Mouse (Mus musculus): ENCODE measurements around the gene Mr1. TPM values are rescaled to one million over a fixed set of nuclear protein-coding genes. Genes with fewer than 3 reads are reported as not detected.

Mr1 gene
- polyA plus RNA-seq, 1 experiment from 2014 or later: 0.37 TPM

- peaks cover 72% of the 10 kb centered on the region for H3K27me3 ChIP-seq (ENCODE audit: low read depth, poor library complexity, severe bottlenecking)
- no peak overlapping the region for H3K4me3 ChIP-seq
- H3K36me3 ChIP-seq: no peaks in the 10 kb centered on the region
- no peaks in the 10 kb centered on the region for H3K9me3 ChIP-seq (replicated peaks)
- H3K4me1 ChIP-seq: peaks cover 72% of the 10 kb centered on the region
- 73% methylated on average over 16 of the region's 16 CpGs for WGBS
- H3K27ac ChIP-seq (replicated peaks): no peak overlapping the region; the same call in 1 of the 2 replicates
- DNase-seq (ENCODE audit: low spot score): no peak
These were observed 57.6 kb downstream of the Mr1 start for GRCm38 (mm10) chr1:155088847-155089603.

- DNase-seq (ENCODE audit: low spot score): no peak
- no peak overlapping the region for H3K27ac ChIP-seq (replicated peaks)
- WGBS: 94% methylated on average over 4 of the region's 4 CpGs
- H3K4me1 ChIP-seq: peaks cover 72% of the 10 kb centered on the region
- no peaks in the 10 kb centered on the region for H3K9me3 ChIP-seq (replicated peaks)
- H3K4me3 ChIP-seq: no peak overlapping the region
- no peaks in the 10 kb centered on the region for H3K36me3 ChIP-seq
- peaks cover 66% of the 10 kb centered on the region for H3K27me3 ChIP-seq (ENCODE audit: low read depth, poor library complexity, severe bottlenecking)
These were observed 58.6 kb downstream of the Mr1 start for GRCm38 (mm10) chr1:155088046-155088445.

- Histone ChIP-seq H3K9me3 (replicated peaks) (no peaks in the 10 kb centered on the region), H3K27me3 (ENCODE audit: low read depth, poor library complexity, severe bottlenecking) (peaks cover 62% of the 10 kb centered on the region), H3K36me3 (no peaks in the 10 kb centered on the region), H3K4me1 (peaks cover 72% of the 10 kb centered on the region), H3K27ac (replicated peaks) (peak overlapping the region; percentile 93), H3K4me3 (no peak overlapping the region)
- 4% methylated on average over 4 of the region's 4 CpGs for WGBS
- no peak for DNase-seq (ENCODE audit: low spot score)
These were observed 59.7 kb downstream of the Mr1 start for GRCm38 (mm10) chr1:155086893-155087292.

- WGBS: 3% methylated on average over 7 of the region's 7 CpGs
- Histone ChIP-seq H3K4me3 (no peak overlapping the region), H3K27me3 (ENCODE audit: low read depth, poor library complexity, severe bottlenecking) (peaks cover 58% of the 10 kb centered on the region), H3K27ac (replicated peaks) (peak overlapping the region; percentile 93), H3K9me3 (replicated peaks) (no peaks in the 10 kb centered on the region), H3K36me3 (no peaks in the 10 kb centered on the region), H3K4me1 (peaks cover 72% of the 10 kb centered on the region)
- DNase-seq (ENCODE audit: low spot score): no peak
These were observed 60.2 kb downstream of the Mr1 start for GRCm38 (mm10) chr1:155086416-155086815.

GRCm38 (mm10) chr1:155084839-155085238 is 61.8 kb downstream of the Mr1 start:
- H3K36me3 ChIP-seq: no peaks in the 10 kb centered on the region
- H3K9me3 ChIP-seq (replicated peaks): no peaks in the 10 kb centered on the region
- 45% methylated on average over 8 of the region's 8 CpGs for WGBS
- no peak overlapping the region for H3K4me3 ChIP-seq
- H3K27ac ChIP-seq (replicated peaks): peak overlapping the region; percentile 93
- no peak for DNase-seq (ENCODE audit: low spot score)
- peaks cover 52% of the 10 kb centered on the region for H3K27me3 ChIP-seq (ENCODE audit: low read depth, poor library complexity, severe bottlenecking)
- peaks cover 83% of the 10 kb centered on the region for H3K4me1 ChIP-seq

GRCm38 (mm10) chr1:155083271-155084265 is 63.0 kb downstream of the Mr1 start:
- H3K4me1 ChIP-seq: peaks cover 73% of the 10 kb centered on the region
- no peaks in the 10 kb centered on the region for H3K36me3 ChIP-seq
- peaks cover 40% of the 10 kb centered on the region for H3K27me3 ChIP-seq (ENCODE audit: low read depth, poor library complexity, severe bottlenecking)
- H3K9me3 ChIP-seq (replicated peaks): no peaks in the 10 kb centered on the region
- peak; percentile 97 for DNase-seq (ENCODE audit: low spot score)
- H3K4me3 ChIP-seq: peak overlapping the region; percentile 57
- under 1% methylated on average over 61 of the region's 77 CpGs for WGBS
- peak overlapping the region; percentile 93 for H3K27ac ChIP-seq (replicated peaks)

GRCm38 (mm10) chr1:155082965-155083268 is 63.7 kb downstream of the Mr1 start:
- Histone ChIP-seq H3K4me3 (peak overlapping the region; percentile 57), H3K27ac (replicated peaks) (peak overlapping the region; percentile 93), H3K27me3 (ENCODE audit: low read depth, poor library complexity, severe bottlenecking) (peaks cover 33% of the 10 kb centered on the region), H3K4me1 (peaks cover 78% of the 10 kb centered on the region), H3K36me3 (no peaks in the 10 kb centered on the region), H3K9me3 (replicated peaks) (no peaks in the 10 kb centered on the region)
- WGBS: under 1% methylated on average over 17 of the region's 18 CpGs
- DNase-seq (ENCODE audit: low spot score): no peak

GRCm38 (mm10) chr1:155082158-155082964 is 64.3 kb downstream of the Mr1 start:
- 4% methylated on average over 11 of the region's 11 CpGs for WGBS
- no peak for DNase-seq (ENCODE audit: low spot score)
- H3K27ac ChIP-seq (replicated peaks): peak overlapping the region; percentile 93
- H3K4me1 ChIP-seq: peaks cover 81% of the 10 kb centered on the region
- no peaks in the 10 kb centered on the region for H3K9me3 ChIP-seq (replicated peaks)
- no peaks in the 10 kb centered on the region for H3K36me3 ChIP-seq
- peaks cover 28% of the 10 kb centered on the region for H3K27me3 ChIP-seq (ENCODE audit: low read depth, poor library complexity, severe bottlenecking)
- H3K4me3 ChIP-seq: peak overlapping the region; percentile 57

- no peak for DNase-seq (ENCODE audit: low spot score)
- H3K4me1 ChIP-seq: peaks cover 70% of the 10 kb centered on the region
- 85% methylated on average over 3 of the region's 3 CpGs for WGBS
- no peaks in the 10 kb centered on the region for H3K36me3 ChIP-seq
- peak overlapping the region; percentile 72 for H3K27ac ChIP-seq (replicated peaks)
- no peaks in the 10 kb centered on the region for H3K9me3 ChIP-seq (replicated peaks)
- no peak overlapping the region for H3K4me3 ChIP-seq
- H3K27me3 ChIP-seq (ENCODE audit: low read depth, poor library complexity, severe bottlenecking): peaks cover 19% of the 10 kb centered on the region
These were observed 68.9 kb downstream of the Mr1 start for GRCm38 (mm10) chr1:155077675-155078074.

Other genes starting within 250 kb of the Mr1 start
- 4.0 and 4.3 TPM in 2 replicates for gene Ier5, start 47.2 kb downstream of the Mr1 start, polyA plus RNA-seq (2016; fragmentation: Nextera tagmentation; extraction: Ambion mirVana)
- gene Stx6, start 11.9 kb upstream of the Mr1 start, polyA plus RNA-seq (2016; fragmentation: Nextera tagmentation; extraction: Ambion mirVana): 78.2 and 92.5 TPM in 2 replicates
- 5.2 and 7.4 TPM in 2 replicates for gene BC034090, start 97.6 kb upstream of the Mr1 start, polyA plus RNA-seq (2016; fragmentation: Nextera tagmentation; extraction: Ambion mirVana)

Measured in midbrain, embryonic 10.5 days (tissue).